In genomic region chr17:75251094-75251493, GRCm38 (mm10) we compare ENCODE assay signal across 19 mouse cellular contexts.
DNase-seq lines count a peak whose midpoint lies in the region; TF ChIP-seq lines count a peak whose summit lies in the region.
"Had no signal": no experiment of that assay in that cellular context is flagged by ENCODE, and none has a peak within 500 bp of the region (broad histone marks: within the 10 kb centered on the region; RNA-seq: fewer than 3 reads in every experiment).

No protein-coding gene starts in this region.

- DNase-seq in adrenal gland, adult 2 months = peak; percentile 20
- no peak for DNase-seq in adrenal gland, postnatal 4 days (ENCODE audit: low spot score in 2 of 2)
- DNase-seq in lung, postnatal 36 days = peak; percentile 33
- no peak for DNase-seq in lung, adult 2 months
- peak; percentile 60 for DNase-seq in CH12.LX (ENCODE audit: extremely low read depth)
- DNase-seq in heart, embryonic 10.5 days (ENCODE audit: low spot score) = no peak
- DNase-seq: adrenal gland, postnatal 25 days; cerebellum, adult 2 months; cerebellum, postnatal 14 days; embryo, embryonic 11 days; gastrocnemius, postnatal 10 days; heart, adult 18-20 months; kidney, adult 2 months had no signal

- H3K9ac ChIP-seq in CH12.LX (ENCODE audit: insufficient read depth, low read depth) = 0 out of 2 replicates have a peak overlapping the region, but pooled peaks have one; percentile 6
- H3K9ac ChIP-seq: embryonic facial prominence, embryonic 15.5 days; forebrain, embryonic 15.5 days; heart, embryonic 12.5 days; hindbrain, embryonic 14.5 days had no signal

- no peaks in the 10 kb centered on the region for H3K27me3 ChIP-seq in CH12.LX (replicated peaks)
- H3K27me3 ChIP-seq in myocyte (ENCODE audit: control insufficient read depth, insufficient read depth, insufficient read length) = no peaks in the 10 kb centered on the region
- no peaks in the 10 kb centered on the region for H3K27me3 ChIP-seq in heart, embryonic 10.5 days (ENCODE audit: insufficient read depth, poor library complexity, severe bottlenecking)
- H3K27me3 ChIP-seq: embryonic facial prominence, embryonic 15.5 days; forebrain, embryonic 15.5 days; heart, embryonic 12.5 days had no signal

- no peaks in the 10 kb centered on the region for H3K4me1 ChIP-seq in lung, adult 2 months (ENCODE audit: control insufficient read depth, insufficient read depth, low read length)
- peaks cover 22 to 82% of the 10 kb centered on the region in 2 experiments for H3K4me1 ChIP-seq in CH12.LX (ENCODE audit: control insufficient read depth in 1 of 2, insufficient read depth in 2 of 2)
- peaks cover 5% of the 10 kb centered on the region; the same call in 1 of the 2 replicates for H3K4me1 ChIP-seq in heart, embryonic 10.5 days
- H3K4me1 ChIP-seq: forebrain, embryonic 15.5 days; hindbrain, embryonic 10.5 days had no signal

- WGBS in lung, adult 2 months = 74% methylated on average over 6 of the region's 6 CpGs
- 91% methylated on average over 6 of the region's 6 CpGs for WGBS in heart, embryonic 10.5 days

- no peaks in the 10 kb centered on the region for H3K9me3 ChIP-seq in CH12.LX (replicated peaks; ENCODE audit: low read length)
- H3K9me3 ChIP-seq in heart, embryonic 10.5 days = no peaks in the 10 kb centered on the region
- H3K9me3 ChIP-seq: embryonic facial prominence, embryonic 15.5 days; forebrain, embryonic 15.5 days; heart, embryonic 12.5 days; hindbrain, embryonic 10.5 days had no signal

- in situ Hi-C loops in CH12.LX (cut with MboI; ENCODE audit: low pct_ligation_motif_present, low pct_unique_long_range_greater_than_20kb, low sequenced_read_pairs) = no loop called here

- TF ChIP-seq CTCF in lung, adult 2 months (IDR thresholded peaks at IDR 0.05; ENCODE audit: insufficient read depth, low read length) = no peak
- no peak for TF ChIP-seq CTCF in CH12.LX (conservative IDR thresholded peaks at IDR 0.05 in 1 of 2, IDR thresholded peaks at IDR 0.05 in 1 of 2; ENCODE audit: low read depth in 2 of 2, low read length in 2 of 2)

- H3K27ac ChIP-seq in CH12.LX (ENCODE audit: insufficient read depth, low read depth) = peak overlapping the region; percentile 87
- H3K27ac ChIP-seq in heart, embryonic 10.5 days = no peak overlapping the region
- H3K27ac ChIP-seq: embryonic facial prominence, embryonic 15.5 days; forebrain, embryonic 15.5 days; hindbrain, embryonic 10.5 days; hindbrain, embryonic 14.5 days had no signal

- no peak for TF ChIP-seq POLR2A in lung, adult 2 months (IDR thresholded peaks at IDR 0.05; ENCODE audit: borderline replicate concordance, extremely low read depth, low read depth, low read length)
- no peak for TF ChIP-seq POLR2A in CH12.LX (IDR thresholded peaks at IDR 0.05; ENCODE audit: low read depth, low read length)
- no peak for TF ChIP-seq POLR2A in myocyte (IDR thresholded peaks at IDR 0.05; ENCODE audit: insufficient read length, low read depth)

- peak; percentile 68 for TF ChIP-seq EP300 in CH12.LX (IDR thresholded peaks at IDR 0.05; ENCODE audit: low read length)

- H3ac ChIP-seq in myocyte (ENCODE audit: control insufficient read depth, insufficient read length) = no peak overlapping the region

- H3K4me2 ChIP-seq in CH12.LX (ENCODE audit: insufficient read depth, low read depth, poor library complexity, severe bottlenecking) (peak overlapping the region; percentile 22; the same call in 1 of the 2 replicates), myocyte (ENCODE audit: low read depth) (peak overlapping the region; percentile 57)
- H3K4me2 ChIP-seq: embryonic facial prominence, embryonic 15.5 days; forebrain, embryonic 15.5 days; heart, embryonic 12.5 days; hindbrain, embryonic 14.5 days had no signal

- H3K79me2 ChIP-seq in CH12.LX (replicated peaks; ENCODE audit: control insufficient read depth, extremely low read depth, insufficient read depth, poor library complexity, severe bottlenecking) = no peaks in the 10 kb centered on the region
- H3K79me2 ChIP-seq in myocyte (ENCODE audit: control insufficient read depth, insufficient read depth) = no peaks in the 10 kb centered on the region

- dilution Hi-C loops in CH12.LX (cut with MboI; ENCODE audit: extremely low pct_ligation_motif_present, extremely low pct_unique_long_range_greater_than_20kb, low sequenced_read_pairs) = no loop called here

- no peak overlapping the region for H3K4me3 ChIP-seq in lung, adult 2 months (replicated peaks; ENCODE audit: extremely low read depth, low read depth, low read length)
- H3K4me3 ChIP-seq in CH12.LX (replicated peaks in 1 of 3; ENCODE audit: low read depth in 2 of 3, low read length in 2 of 3, poor library complexity in 1 of 3) (no peak overlapping the region), myocyte (no peak overlapping the region)
- H3K4me3 ChIP-seq in heart, embryonic 10.5 days = no peak overlapping the region
- H3K4me3 ChIP-seq: embryonic facial prominence, embryonic 15.5 days; forebrain, embryonic 15.5 days; heart, embryonic 12.5 days; hindbrain, embryonic 10.5 days had no signal

- no peaks in the 10 kb centered on the region for H3K36me3 ChIP-seq in CH12.LX (replicated peaks in 1 of 2; ENCODE audit: control insufficient read depth in 1 of 2, insufficient read depth in 1 of 2, low read length in 1 of 2)
- H3K36me3 ChIP-seq in myocyte (ENCODE audit: control insufficient read depth, insufficient read depth) = peaks cover 4% of the 10 kb centered on the region
- H3K36me3 ChIP-seq in heart, embryonic 10.5 days = peaks cover 4% of the 10 kb centered on the region; the same call in 1 of the 2 replicates
- H3K36me3 ChIP-seq: embryonic facial prominence, embryonic 15.5 days; forebrain, embryonic 15.5 days; hindbrain, embryonic 10.5 days had no signal

- TF ChIP-seq RAD21 in CH12.LX (IDR thresholded peaks at IDR 0.05; ENCODE audit: low read depth, low read length) = no peak

TF ChIP-seq in CH12.LX, 34 proteins besides CTCF, POLR2A, EP300 and RAD21 (continues in another document):
- TF ChIP-seq IRF4 (IDR thresholded peaks at IDR 0.05; ENCODE audit: low read depth, low read length) (peak; percentile 75), SMC3 (IDR thresholded peaks at IDR 0.05; ENCODE audit: low read depth, low read length) (no peak), BHLHE40 (IDR thresholded peaks at IDR 0.05; ENCODE audit: low read depth, low read length) (peak; percentile 82), PAX5 (IDR thresholded peaks at IDR 0.05; ENCODE audit: low read length) (no peak), CHD1 (IDR thresholded peaks at IDR 0.05; ENCODE audit: low read depth, low read length) (0 out of 2 replicates have a peak, but pooled peaks have one; percentile 63), POLR2AphosphoS2 (IDR thresholded peaks at IDR 0.05; ENCODE audit: low read depth, low read length) (no peak), MAX (IDR thresholded peaks at IDR 0.05; ENCODE audit: low read length) (peak; percentile 34; the same call in 1 of the 2 replicates), SIN3A (IDR thresholded peaks at IDR 0.05; ENCODE audit: low read length) (no peak), NELFE (IDR thresholded peaks at IDR 0.05; ENCODE audit: low read depth, low read length) (no peak), JUND (conservative IDR thresholded peaks at IDR 0.05; ENCODE audit: low read depth, low read length) (peak; percentile 42), MAFK (IDR thresholded peaks at IDR 0.05; ENCODE audit: insufficient replicate concordance, low read length) (no peak), MEF2A (IDR thresholded peaks at IDR 0.05; ENCODE audit: borderline replicate concordance, low read depth, low read length) (peak; percentile 80), ETS1 (conservative IDR thresholded peaks at IDR 0.05; ENCODE audit: low read depth, low read length) (peak; percentile 78), E2F4 (IDR thresholded peaks at IDR 0.05; ENCODE audit: insufficient replicate concordance, low read depth, low read length) (no peak), RCOR1 (conservative IDR thresholded peaks at IDR 0.05; ENCODE audit: low read depth, low read length) (no peak), MXI1 (IDR thresholded peaks at IDR 0.05; ENCODE audit: low read depth, low read length) (no peak), TBP (conservative IDR thresholded peaks at IDR 0.05; ENCODE audit: low read depth, low read length) (peak; percentile 40; the same call in 1 of the 2 replicates), HCFC1 (IDR thresholded peaks at IDR 0.05; ENCODE audit: low read depth, low read length) (no peak), UBTF (IDR thresholded peaks at IDR 0.05; ENCODE audit: low read depth, low read length) (no peak)

TF ChIP-seq in myocyte, 11 proteins besides CTCF, POLR2A, EP300 and RAD21:
- TF ChIP-seq CEBPB (IDR thresholded peaks at IDR 0.05; ENCODE audit: insufficient read depth, poor library complexity, severe bottlenecking) (peak; percentile 86), MYOD1 (IDR thresholded peaks at IDR 0.05; ENCODE audit: control insufficient read depth in 1 of 3, insufficient read length in 2 of 3, low read depth in 2 of 3) (no peak), E2F4 (IDR thresholded peaks at IDR 0.05; ENCODE audit: insufficient read depth) (no peak), MAX (IDR thresholded peaks at IDR 0.05; ENCODE audit: low read depth) (no peak), SRF (IDR thresholded peaks at IDR 0.05; ENCODE audit: control insufficient read depth, insufficient read length, low read depth) (peak; percentile 96), REST (IDR thresholded peaks at IDR 0.05; ENCODE audit: insufficient read depth, insufficient read length) (no peak)

Comparison
In these comparisons a context has a peak if more than half of its experiments do, and no peak if none do; other contexts are left out.
1. DNase-seq: peak in adrenal gland, adult 2 months (single experiment), lung, postnatal 36 days (single experiment) and CH12.LX (single experiment); none in adrenal gland, postnatal 4 days (0 of 2), lung, adult 2 months (single experiment) and heart, embryonic 10.5 days (single experiment).